Mouse (Mus musculus): ENCODE data around the gene Thnsl1.

DNA sequence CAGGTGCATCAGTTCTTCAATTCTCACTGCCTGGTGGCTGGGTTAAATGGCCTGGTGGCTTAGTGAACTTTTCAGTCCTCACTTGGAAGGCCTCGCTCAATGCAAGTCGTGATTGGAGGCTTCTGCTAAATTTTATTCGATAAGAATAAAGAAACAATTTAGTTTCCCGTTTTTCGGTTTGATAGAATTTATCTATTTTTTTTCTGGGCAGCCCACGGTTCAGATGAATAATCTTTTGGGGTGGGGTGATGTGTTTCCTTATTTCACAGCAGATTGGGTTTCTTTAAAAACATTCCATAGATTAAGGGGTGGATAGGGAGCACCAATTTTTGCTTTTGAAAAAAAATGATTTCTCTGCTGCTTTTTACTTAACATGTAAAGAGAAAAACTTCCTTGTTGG is 754 bp downstream of the Thnsl1 start:
- TF ChIP-seq POLR2A (IDR thresholded peaks at IDR 0.05; ENCODE audit: borderline replicate concordance, extremely low read depth, insufficient read depth, insufficient read length, poor library complexity, severe bottlenecking): no peak
- TF ChIP-seq CTCF (IDR thresholded peaks at IDR 0.05; ENCODE audit: borderline replicate concordance, extremely low read depth, insufficient read depth, insufficient read length): no peak

Data from brain, embryonic 14.5 days (tissue).